Mouse (Mus musculus): Measurements from ENCODE around the gene Cct4. TPM values are rescaled to one million over a fixed set of nuclear protein-coding genes. Genes with fewer than 3 reads are reported as not detected.

The Cct4 gene
- total RNA-seq, 4 experiments from 2014 or later = 91.9 to 116 (median 105) TPM

DNA sequence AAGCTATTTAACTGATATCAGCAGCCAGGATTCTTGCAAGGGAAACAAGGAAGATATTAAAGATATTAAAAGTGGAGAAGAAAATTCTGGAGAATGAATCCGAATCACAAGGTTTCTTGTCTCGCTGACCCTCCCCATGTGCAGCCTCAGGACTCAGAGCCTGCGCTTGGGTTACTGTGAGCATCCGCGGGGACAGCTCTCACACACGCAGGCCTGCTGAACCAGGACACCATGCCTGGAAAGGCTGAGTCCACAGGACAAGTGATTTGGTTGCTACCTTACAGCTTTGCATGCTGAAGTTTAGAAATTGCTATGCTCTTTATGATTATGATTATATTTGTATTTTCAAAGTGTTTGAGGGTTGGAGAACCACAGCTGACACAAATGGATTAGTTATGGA lies 39.1 kb downstream of the Cct4 start:
- no peak for DNase-seq (ENCODE audit: low spot score)

DNA sequence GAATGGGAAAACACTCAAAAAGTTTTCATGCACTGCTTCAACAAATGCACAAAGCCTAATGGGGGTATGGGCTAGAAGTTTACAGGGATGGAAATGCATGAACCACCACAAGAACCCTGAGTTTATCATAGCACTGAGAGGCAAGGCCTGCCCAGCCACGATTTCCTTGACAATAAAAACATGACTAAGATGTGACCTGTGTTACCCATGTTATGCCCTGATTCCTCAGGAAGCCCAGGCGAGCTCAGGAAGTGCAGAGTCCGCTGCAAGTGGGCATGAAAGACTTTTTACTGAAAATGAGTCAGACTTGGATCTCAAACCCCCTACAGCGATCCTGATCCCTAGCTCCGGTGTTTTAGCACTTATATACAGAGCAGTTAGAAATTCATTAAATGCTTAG lies 56.9 kb downstream of the Cct4 start:
- no peak for DNase-seq (ENCODE audit: low spot score)

DNA sequence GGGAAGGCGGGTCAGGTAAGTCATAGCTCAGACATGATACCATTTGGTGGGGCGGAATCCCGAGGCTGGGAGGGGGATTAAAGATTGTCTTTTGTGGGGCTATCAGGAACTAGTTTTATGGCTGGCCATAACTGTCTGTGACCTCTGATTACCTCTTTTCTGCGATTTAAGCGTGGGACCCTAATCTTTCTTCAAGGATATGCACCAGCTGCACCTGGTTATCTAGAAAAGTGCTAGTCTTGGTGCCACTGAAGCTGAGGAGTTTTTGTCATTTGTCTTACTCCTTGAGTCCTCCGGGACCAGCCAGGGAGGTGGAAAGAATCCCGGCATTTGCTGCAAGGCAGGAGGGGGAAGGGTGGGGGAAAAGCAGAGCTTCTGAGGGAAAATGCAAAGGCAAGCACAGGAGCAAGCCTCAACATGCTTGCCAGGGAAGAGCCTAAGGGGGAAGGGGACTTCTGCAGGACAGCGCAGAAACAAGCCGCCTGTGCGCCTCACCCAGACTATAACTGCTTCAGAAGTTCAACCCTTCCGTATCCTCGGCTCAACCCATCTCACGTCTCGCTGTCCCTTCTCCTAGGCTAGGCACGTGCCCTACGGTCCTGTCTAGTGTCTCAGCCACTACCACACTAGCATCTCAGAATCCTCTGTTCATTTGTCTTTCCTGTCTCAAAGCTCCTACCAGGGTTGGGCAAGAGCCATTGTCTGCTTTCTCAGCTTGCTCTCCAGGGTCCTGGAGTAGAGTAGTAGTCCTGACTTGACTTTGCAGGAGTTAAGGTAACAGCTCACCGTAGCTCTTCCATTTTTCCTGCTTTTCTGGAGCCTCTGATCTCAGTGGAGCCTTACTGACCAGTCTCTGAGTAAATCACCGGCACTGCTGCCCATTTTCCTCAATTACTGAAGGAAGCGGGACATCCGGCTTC lies 57.6 kb downstream of the Cct4 start:
- DNase-seq (ENCODE audit: low spot score) = no peak

DNA sequence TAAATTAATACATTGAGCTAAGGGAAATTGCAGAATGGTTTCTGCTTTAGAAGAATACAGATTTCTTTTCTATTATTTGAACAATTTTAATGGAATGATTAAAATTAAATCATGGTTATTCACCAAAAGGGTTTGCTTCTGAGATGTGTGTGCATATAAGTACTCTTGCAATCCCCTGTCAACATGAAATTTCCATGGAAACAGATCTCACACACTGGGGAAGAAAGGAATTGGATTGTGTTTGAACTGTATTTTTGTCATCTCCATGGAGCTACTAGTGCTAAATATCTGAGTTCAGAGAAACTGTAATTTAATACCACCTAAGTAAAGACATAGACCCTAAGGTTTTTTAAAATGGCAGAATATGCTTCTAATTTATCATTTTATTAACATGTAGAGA lies 59.3 kb downstream of the Cct4 start:
- DNase-seq (ENCODE audit: low spot score) = no peak

DNA sequence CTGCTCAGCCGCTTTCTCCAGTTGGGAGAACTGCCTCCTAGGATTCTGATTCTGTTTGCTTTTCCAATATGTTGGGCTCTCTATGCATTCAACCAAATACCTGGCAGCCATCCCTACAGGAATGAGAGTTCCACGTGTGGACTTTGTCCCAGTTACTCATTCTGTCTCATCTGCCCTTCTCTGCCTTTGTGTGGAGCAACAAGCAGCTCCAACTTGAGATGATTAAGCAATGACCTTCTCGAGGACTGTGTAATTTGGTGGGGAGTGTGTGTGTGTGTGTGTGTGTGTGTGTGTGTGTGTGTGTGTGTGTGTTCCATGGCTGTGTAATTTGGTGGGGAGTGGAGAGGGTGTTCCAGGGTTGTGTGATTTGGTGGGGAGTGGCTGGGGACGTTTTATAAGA lies 62.0 kb downstream of the Cct4 start:
- DNase-seq (ENCODE audit: low spot score) = no peak

Other genes with a start within 250 kb of the Cct4 start
- 1 to 10 TPM; 3.0 to 9.4 (median 6.9) TPM for gene B3gnt2, start 129.6 kb upstream of the Cct4 start, total RNA-seq (2022)
- 10 to 100 TPM; 19.1 to 29.4 (median 20.6) TPM for gene Zrsr1, start 18.5 kb upstream of the Cct4 start, total RNA-seq (2022)
- 1 to 10 TPM; 2.4 to 7.1 (median 4.1) TPM for gene Gm28048, start 8.4 kb upstream of the Cct4 start, total RNA-seq (2022)
- 100 to 1,000 TPM; 133 to 141 (median 141) TPM for gene Commd1, start 8.1 kb upstream of the Cct4 start, total RNA-seq (2022)
- 1 to 10 TPM in 3 of 4 experiments, under 1 TPM in 1; 0.79 to 2.2 (median 1.6) TPM for gene Fam161a, start 17.0 kb downstream of the Cct4 start, total RNA-seq (2022)